In genomic region chr1:163339219-163339561, GRCm38 (mm10) we compare ENCODE assay signal across 25 mouse cellular contexts. TPM values are rescaled to one million over a fixed set of nuclear protein-coding genes. Genes with fewer than 3 reads are reported as not detected.
DNase-seq lines count a peak whose midpoint lies in the region; ATAC-seq and TF ChIP-seq lines count a peak whose summit lies in the region.
"Had no signal": no experiment of that assay in that cellular context is flagged by ENCODE, and none has a peak within 500 bp of the region (broad histone marks: within the 10 kb centered on the region; RNA-seq: fewer than 3 reads in every experiment).

No protein-coding gene starts in this region.

- no peaks in the 10 kb centered on the region for H3K27me3 ChIP-seq in hindbrain, embryonic 12.5 days
- H3K27me3 ChIP-seq in hindbrain, embryonic 10.5 days (ENCODE audit: insufficient read depth, poor library complexity, severe bottlenecking) = no peaks in the 10 kb centered on the region
- H3K27me3 ChIP-seq in liver, embryonic 16.5 days (ENCODE audit: control insufficient read depth, insufficient read depth, low read depth, low read length) = no peaks in the 10 kb centered on the region
- no peaks in the 10 kb centered on the region for H3K27me3 ChIP-seq in hindbrain, embryonic 16.5 days (replicated peaks; ENCODE audit: control insufficient read depth, insufficient read depth, low read length)
- H3K27me3 ChIP-seq: CH12.LX; embryonic facial prominence, embryonic 15.5 days; liver, embryonic 13.5 days; lung, embryonic 15.5 days had no signal

- H3K4me1 ChIP-seq in hindbrain, embryonic 12.5 days = peaks cover 6% of the 10 kb centered on the region
- no peaks in the 10 kb centered on the region for H3K4me1 ChIP-seq in hindbrain, embryonic 10.5 days (replicated peaks)
- no peaks in the 10 kb centered on the region for H3K4me1 ChIP-seq in liver, embryonic 16.5 days (ENCODE audit: control insufficient read depth, low read depth, low read length)
- H3K4me1 ChIP-seq in embryonic fibroblast, embryonic 13.5 days (ENCODE audit: control insufficient read depth, insufficient read depth, low read length) = peaks cover 3% of the 10 kb centered on the region
- H3K4me1 ChIP-seq in hindbrain, embryonic 16.5 days (ENCODE audit: control insufficient read depth, insufficient read depth, low read depth, low read length) = no peaks in the 10 kb centered on the region
- H3K4me1 ChIP-seq: embryonic facial prominence, embryonic 15.5 days; liver, embryonic 13.5 days; lung, embryonic 15.5 days; midbrain, embryonic 10.5 days had no signal

- H3K4me2 ChIP-seq in hindbrain, embryonic 12.5 days (replicated peaks) = 0 out of 2 replicates have a peak overlapping the region, but pooled peaks have one; percentile 8
- H3K4me2 ChIP-seq in liver, embryonic 16.5 days (ENCODE audit: low read depth, low read length) = no peak overlapping the region
- peak overlapping the region; percentile 17; the same call in 1 of the 2 replicates for H3K4me2 ChIP-seq in hindbrain, embryonic 16.5 days (ENCODE audit: low read length)
- H3K4me2 ChIP-seq: embryonic facial prominence, embryonic 15.5 days; heart, embryonic 11.5 days; liver, embryonic 13.5 days; lung, embryonic 15.5 days had no signal

- no peaks in the 10 kb centered on the region for H3K9me3 ChIP-seq in hindbrain, embryonic 12.5 days (replicated peaks)
- H3K9me3 ChIP-seq in hindbrain, embryonic 10.5 days = no peaks in the 10 kb centered on the region
- H3K9me3 ChIP-seq in liver, embryonic 16.5 days (replicated peaks; ENCODE audit: control insufficient read depth, low read length) = no peaks in the 10 kb centered on the region
- no peaks in the 10 kb centered on the region for H3K9me3 ChIP-seq in hindbrain, embryonic 16.5 days (ENCODE audit: control insufficient read depth, low read length)
- H3K9me3 ChIP-seq: embryonic facial prominence, embryonic 10.5 days; embryonic facial prominence, embryonic 15.5 days; liver, embryonic 13.5 days; lung, embryonic 15.5 days; midbrain, embryonic 10.5 days had no signal

- DNase-seq in hindbrain, embryonic 10.5 days (ENCODE audit: low spot score) = no peak
- no peak for DNase-seq in liver
- DNase-seq: adrenal gland, adult 8-10 months; B cell, adult 2 months; cerebellum, adult 8-10 months; kidney, adult 11 months; kidney, postnatal 14 days; layer of hippocampus, adult 9-11 months; liver, embryonic 13.5 days; thymus, adult 18-20 months; thymus, postnatal 25 days had no signal

- no peaks in the 10 kb centered on the region for H3K36me3 ChIP-seq in hindbrain, embryonic 12.5 days
- no peaks in the 10 kb centered on the region for H3K36me3 ChIP-seq in hindbrain, embryonic 10.5 days
- H3K36me3 ChIP-seq in liver, embryonic 16.5 days (ENCODE audit: control insufficient read depth, insufficient read depth) = no peaks in the 10 kb centered on the region
- H3K36me3 ChIP-seq in hindbrain, embryonic 16.5 days (ENCODE audit: control insufficient read depth, insufficient read depth, low read length) = no peaks in the 10 kb centered on the region
- H3K36me3 ChIP-seq: embryonic facial prominence, embryonic 10.5 days; embryonic facial prominence, embryonic 15.5 days; liver, embryonic 13.5 days; lung, embryonic 15.5 days; midbrain, embryonic 10.5 days had no signal

- 66% methylated on average over 3 of the region's 3 CpGs for WGBS in hindbrain, embryonic 12.5 days
- 88% methylated on average over 3 of the region's 3 CpGs for WGBS in hindbrain, embryonic 10.5 days
- WGBS in liver, embryonic 16.5 days (ENCODE audit: insufficient replicate concordance) = 51% methylated on average over 3 of the region's 3 CpGs
- 49% methylated on average over 3 of the region's 3 CpGs for WGBS in hindbrain, embryonic 16.5 days

- no peak overlapping the region for H3K9ac ChIP-seq in hindbrain, embryonic 12.5 days
- H3K9ac ChIP-seq in liver, embryonic 16.5 days (ENCODE audit: low read depth, low read length) = no peak overlapping the region
- no peak overlapping the region for H3K9ac ChIP-seq in hindbrain, embryonic 16.5 days (ENCODE audit: low read depth, low read length)
- H3K9ac ChIP-seq: embryonic facial prominence, embryonic 15.5 days; liver, embryonic 13.5 days; lung, embryonic 15.5 days had no signal

- H3K4me3 ChIP-seq in hindbrain, embryonic 12.5 days = no peak overlapping the region
- no peak overlapping the region for H3K4me3 ChIP-seq in hindbrain, embryonic 10.5 days
- H3K4me3 ChIP-seq in liver, embryonic 16.5 days (ENCODE audit: low read depth, low read length) = no peak overlapping the region
- H3K4me3 ChIP-seq in embryonic fibroblast, embryonic 13.5 days (ENCODE audit: insufficient read depth, low read length) = no peak overlapping the region
- H3K4me3 ChIP-seq in hindbrain, embryonic 16.5 days (ENCODE audit: low read length) = no peak overlapping the region
- H3K4me3 ChIP-seq: embryonic facial prominence, embryonic 10.5 days; embryonic facial prominence, embryonic 15.5 days; liver, embryonic 13.5 days; lung, embryonic 15.5 days; midbrain, embryonic 10.5 days had no signal

- H3K27ac ChIP-seq in hindbrain, embryonic 12.5 days = no peak overlapping the region
- no peak overlapping the region for H3K27ac ChIP-seq in hindbrain, embryonic 10.5 days
- H3K27ac ChIP-seq in liver, embryonic 16.5 days (ENCODE audit: low read length) = no peak overlapping the region
- H3K27ac ChIP-seq in embryonic fibroblast, embryonic 13.5 days (ENCODE audit: insufficient read depth, low read length) = peak overlapping the region; percentile 28; the same call in 1 of the 2 replicates
- H3K27ac ChIP-seq in hindbrain, embryonic 16.5 days (ENCODE audit: low read depth, low read length) = no peak overlapping the region
- H3K27ac ChIP-seq: embryonic facial prominence, embryonic 10.5 days; embryonic facial prominence, embryonic 15.5 days; liver, embryonic 13.5 days; lung, embryonic 15.5 days; midbrain, embryonic 10.5 days; stomach, postnatal 0 days had no signal

- TF ChIP-seq CTCF in embryonic fibroblast, embryonic 13.5 days (IDR thresholded peaks at IDR 0.05; ENCODE audit: borderline replicate concordance, insufficient read depth, low read length) = no peak

- no peak for TF ChIP-seq POLR2A in embryonic fibroblast, embryonic 13.5 days (IDR thresholded peaks at IDR 0.05; ENCODE audit: low read depth, low read length)

- ATAC-seq in hindbrain, embryonic 12.5 days (ENCODE audit: low FRiP score) = no peak
- 0 out of 2 replicates have a peak, but pooled peaks have one; percentile 21 for ATAC-seq in liver, embryonic 16.5 days (ENCODE audit: low read depth)
- 0 out of 2 replicates have a peak, but pooled peaks have one; percentile 2 for ATAC-seq in hindbrain, embryonic 16.5 days
- no peak for ATAC-seq in CD4-positive, CD25-positive, alpha-beta regulatory T cell, adult 4 months
- ATAC-seq: activated CD4-positive, CD25-positive, alpha-beta regulatory T cell, adult 4 months; inflammation-experienced regulatory T-cells, adult 6 months had no signal

RNA-seq across cellular contexts. Expression of gene Prrx1, which starts 25.7 kb away (rescaled TPM):
- polyA plus RNA-seq in hindbrain, embryonic 12.5 days (2016; fragmentation: Nextera tagmentation; extraction: Ambion mirVana) = 81.5 and 83.2 TPM in 2 replicates
- 28.9 and 33.1 TPM in 2 replicates for polyA plus RNA-seq in hindbrain, embryonic 10.5 days (2016; fragmentation: Nextera tagmentation; extraction: Ambion mirVana)
- 0.25 and 0.28 TPM in 2 replicates for polyA plus RNA-seq in liver, embryonic 16.5 days (2015; fragmentation: Nextera tagmentation; extraction: Ambion mirVana)
- 429 and 537 TPM in 2 replicates for polyA plus RNA-seq in embryonic fibroblast, embryonic 13.5 days (2011; ENCODE audit: insufficient read length, low read depth, missing spikeins)
- polyA plus RNA-seq in hindbrain, embryonic 16.5 days (2015; fragmentation: Nextera tagmentation; extraction: Ambion mirVana) = 3.9 and 5.6 TPM in 2 replicates
- not detected for polyA plus RNA-seq in CD4-positive, CD25-positive, alpha-beta regulatory T cell, adult 4 months (2017; shearing (Covaris generic))
- polyA plus RNA-seq: inflammation-experienced regulatory T-cells, adult 6 months had no signal

Comparison
In these comparisons a context has a peak if more than half of its experiments do, and no peak if none do; other contexts are left out.
1. ATAC-seq: peak in liver, embryonic 16.5 days (single experiment) and hindbrain, embryonic 16.5 days (single experiment); none in hindbrain, embryonic 12.5 days (single experiment) and CD4-positive, CD25-positive, alpha-beta regulatory T cell, adult 4 months (single experiment).